Mouse (Mus musculus) kidney, adult 2 months (tissue): ENCODE measurements around the gene Cel. TPM values are rescaled to one million over a fixed set of nuclear protein-coding genes. Genes with fewer than 3 reads are reported as not detected.

ENCODE experiments used
- DNase-seq: peaks from one replicate; pipeline ENCODE4 v3.0.0; 2021
- H3K27ac ChIP-seq: fragments of 200-500 bp; 2 replicates; pipeline ENCODE4 v1.5.1; 2012; ENCODE audit warnings: low read depth, low read length, control low read depth, inconsistent platforms; ENCODE audit not compliant: insufficient read depth
- H3K27me3 ChIP-seq: fragments of 200-500 bp; replicated peaks from 2 replicates; pipeline ENCODE4 v1.6.1; 2012; ENCODE audit warnings: mild to moderate bottlenecking, moderate library complexity, low read length, inconsistent platforms; ENCODE audit not compliant: control insufficient read depth, insufficient read depth
- H3K36me3 ChIP-seq: fragments of 200-500 bp; 2 replicates; pipeline ENCODE4 v1.6.1; 2012; ENCODE audit warnings: mild to moderate bottlenecking, moderate library complexity, low read length, inconsistent platforms; ENCODE audit not compliant: control insufficient read depth, insufficient read depth
- H3K4me1 ChIP-seq: fragments of 200-500 bp; 2 replicates; pipeline ENCODE4 v1.6.1; 2011; ENCODE audit warnings: low read length; ENCODE audit not compliant: control insufficient read depth, insufficient read depth
- H3K4me3 ChIP-seq: fragments of 200-500 bp; 2 replicates; pipeline ENCODE4 v1.5.1; 2011; ENCODE audit warnings: mild to moderate bottlenecking, low read depth, low read length, control low read depth; ENCODE audit not compliant: insufficient read depth
- CTCF ChIP-seq: fragments of 200-500 bp; conservative IDR thresholded peaks from 2 replicates; pipeline ENCODE4 v1.5.1; 2011; ENCODE audit warnings: low read depth, mild to moderate bottlenecking, control low read depth, low read length, moderate library complexity, mixed read lengths; ENCODE audit not compliant: insufficient read depth, insufficient read length
- POLR2A ChIP-seq: fragments of 200-500 bp; IDR thresholded peaks from one replicate; pipeline ENCODE4 v1.6.1; 2011; ENCODE audit warnings: low read depth, low read length, control low read depth
- WGBS: fragments of 180-500 bp; shearing (Covaris S2); methylation state at CpG from one replicate; pipeline ENCODE4 v1.1.7; 2018; 5-methylcytosine and 5-hydroxymethylcytosine counted together
- polyA plus RNA-seq: library from polyadenylated mRNA; depleted of rRNA; stranded (reverse); fragments of >200 nt; gene quantifications from 2 replicates; pipeline ENCODE4 v1.2.3, GENCODE M21; 2012

Cel gene
- polyA plus RNA-seq, 1 experiment: not detected

GRCm38 (mm10) chr2:28525219-28525942 is 37.8 kb downstream of the Cel start:
- TF ChIP-seq CTCF (no peak), POLR2A (no peak)
- Histone ChIP-seq H3K27ac (peak overlapping the region; percentile 80), H3K27me3 (no peaks in the 10 kb centered on the region), H3K4me3 (no peak overlapping the region), H3K4me1 (peaks cover 20% of the 10 kb centered on the region), H3K36me3 (no peaks in the 10 kb centered on the region)
- peak; percentile 83 for DNase-seq
- WGBS: 41% methylated on average over 11 of the region's 11 CpGs

DNA sequence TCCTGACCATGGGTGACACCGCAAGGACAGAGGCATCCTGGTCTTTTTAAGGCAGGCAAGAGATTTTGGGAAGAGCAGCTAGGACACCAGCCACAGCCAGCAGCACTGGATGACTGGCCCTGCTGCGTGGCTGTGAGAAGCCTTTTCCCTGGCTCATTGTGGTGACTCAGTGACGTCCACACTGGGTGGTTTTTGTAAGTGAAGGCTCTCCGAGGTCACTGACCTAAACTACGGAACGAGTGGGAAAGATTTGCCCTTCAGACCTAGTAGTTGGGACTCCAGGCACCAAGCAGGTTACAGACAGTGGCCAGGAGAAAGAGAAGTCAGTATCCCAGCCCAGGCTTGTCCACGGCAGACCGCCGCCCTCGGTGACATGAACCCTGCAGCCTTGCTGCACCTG is 38.8 kb downstream of the Cel start:
- no peaks in the 10 kb centered on the region for H3K27me3 ChIP-seq
- H3K27ac ChIP-seq: peak overlapping the region; percentile 80; the same call in 1 of the 2 replicates
- DNase-seq: no peak
- WGBS: 71% methylated on average over 10 of the region's 10 CpGs
- TF ChIP-seq CTCF (no peak), POLR2A (no peak)
- H3K36me3 ChIP-seq: no peaks in the 10 kb centered on the region
- H3K4me1 ChIP-seq: peaks cover 20% of the 10 kb centered on the region
- H3K4me3 ChIP-seq: no peak overlapping the region

- DNase-seq: peak; percentile 97
- peaks cover 20% of the 10 kb centered on the region for H3K4me1 ChIP-seq
- H3K27me3 ChIP-seq: no peaks in the 10 kb centered on the region
- no peak overlapping the region for H3K27ac ChIP-seq
- TF ChIP-seq CTCF: no peak
- TF ChIP-seq POLR2A: no peak
- H3K36me3 ChIP-seq: no peaks in the 10 kb centered on the region
- 14% methylated on average over 5 of the region's 5 CpGs for WGBS
- no peak overlapping the region for H3K4me3 ChIP-seq
Measured at GRCm38 (mm10) chr2:28523643-28524117, 39.5 kb downstream of the Cel start.

- H3K36me3 ChIP-seq: no peaks in the 10 kb centered on the region
- TF ChIP-seq POLR2A: no peak
- no peak for TF ChIP-seq CTCF
- peaks cover 27% of the 10 kb centered on the region for H3K4me1 ChIP-seq
- WGBS: 54% methylated on average over 4 of the region's 4 CpGs
- DNase-seq: peak; percentile 94
- no peaks in the 10 kb centered on the region for H3K27me3 ChIP-seq
- H3K27ac ChIP-seq: peak overlapping the region; percentile 24; the same call in 1 of the 2 replicates
- H3K4me3 ChIP-seq: no peak overlapping the region
Measured at GRCm38 (mm10) chr2:28522166-28522565, 41.0 kb downstream of the Cel start.

GRCm38 (mm10) chr2:28521571-28522151 is 41.5 kb downstream of the Cel start:
- peak; percentile 89 for DNase-seq
- H3K27me3 ChIP-seq: no peaks in the 10 kb centered on the region
- H3K4me1 ChIP-seq: peaks cover 30% of the 10 kb centered on the region
- H3K27ac ChIP-seq: peak overlapping the region; percentile 24; the same call in 1 of the 2 replicates
- TF ChIP-seq POLR2A (no peak), CTCF (no peak)
- no peak overlapping the region for H3K4me3 ChIP-seq
- no peaks in the 10 kb centered on the region for H3K36me3 ChIP-seq
- 49% methylated on average over 6 of the region's 6 CpGs for whole genome bisulfite sequencing

DNA sequence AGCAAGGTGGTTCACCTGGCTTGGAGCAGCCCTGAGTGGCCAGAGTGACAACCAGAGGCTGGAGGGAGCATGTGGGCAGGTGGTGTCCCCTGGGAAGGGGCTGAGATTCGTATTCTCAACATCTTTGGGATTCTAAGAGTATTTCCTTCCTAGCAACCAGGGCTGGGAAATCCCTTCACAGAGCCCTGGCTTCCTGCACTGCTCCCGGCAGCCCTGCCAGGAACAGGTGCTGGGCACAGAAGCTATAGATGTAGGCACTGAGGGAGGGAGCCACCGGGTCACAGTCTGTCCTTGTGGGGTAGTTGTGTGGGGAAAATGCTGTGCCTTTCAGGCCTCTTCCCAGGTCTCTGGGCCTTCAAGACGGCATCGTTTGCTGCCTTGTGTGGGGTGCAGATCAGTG is 42.6 kb downstream of the Cel start:
- no peak overlapping the region for H3K4me3 ChIP-seq
- H3K27me3 ChIP-seq: no peaks in the 10 kb centered on the region
- DNase-seq: no peak
- H3K27ac ChIP-seq: no peak overlapping the region
- peaks cover 25% of the 10 kb centered on the region for H3K4me1 ChIP-seq
- no peaks in the 10 kb centered on the region for H3K36me3 ChIP-seq
- WGBS: 82% methylated on average over 5 of the region's 5 CpGs
- no peak for TF ChIP-seq CTCF
- no peak for TF ChIP-seq POLR2A

GRCm38 (mm10) chr2:28518231-28518630 is 45.0 kb downstream of the Cel start:
- no peak for DNase-seq
- H3K27me3 ChIP-seq: no peaks in the 10 kb centered on the region
- WGBS: 83% methylated on average over 2 of the region's 2 CpGs
- TF ChIP-seq CTCF (no peak), POLR2A (no peak)
- H3K4me1 ChIP-seq: peaks cover 25% of the 10 kb centered on the region; the same call in 1 of the 2 replicates
- H3K27ac ChIP-seq: no peak overlapping the region
- H3K36me3 ChIP-seq: no peaks in the 10 kb centered on the region
- no peak overlapping the region for H3K4me3 ChIP-seq
